Mouse (Mus musculus): ENCODE measurements at regions not wholly inside any gene's neighbourhood (a gene's known extent, or its start where the extent isn't known, plus 50 kb on each side); places are given as distances from the start of the nearest gene placed in this dataset.

DNA sequence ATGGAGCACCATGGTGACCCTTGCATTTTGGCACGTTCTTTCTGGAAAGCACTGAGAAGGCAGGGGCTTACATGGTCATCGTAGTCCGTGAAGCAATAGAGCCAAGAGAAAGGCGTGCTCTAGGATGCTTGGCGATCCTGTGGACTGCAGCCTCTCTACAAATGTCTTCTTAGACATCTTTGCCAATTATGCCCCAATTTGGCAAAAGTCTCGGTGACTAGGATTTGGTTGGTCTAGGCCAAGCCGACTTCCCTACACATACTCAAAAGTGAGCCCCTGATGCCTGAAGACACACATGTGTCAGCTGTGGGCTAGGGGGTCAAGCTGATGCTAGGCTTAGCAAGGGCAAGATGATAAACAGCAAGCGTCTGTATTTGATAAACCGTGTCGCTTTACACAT is 154.7 kb downstream of the Opa1 start:
- TF ChIP-seq CTCF (IDR thresholded peaks at IDR 0.05; ENCODE audit: control insufficient read depth, insufficient read depth, insufficient replicate concordance, low read depth, low read length), result no peak
- no peak for TF ChIP-seq POLR2A (IDR thresholded peaks at IDR 0.05; ENCODE audit: control insufficient read depth, low read depth, low read length)
